Mouse (Mus musculus) spleen, embryonic (tissue): ENCODE data around the gene Cactin.

Experiments
- CTCF ChIA-PET: fragments of 350-600 bp; sonication (Branson Sonifier 250); formaldehyde crosslinking; loops from one replicate; lab custom pipeline; 2022; lab: Charles Lee

Cactin gene

DNA sequence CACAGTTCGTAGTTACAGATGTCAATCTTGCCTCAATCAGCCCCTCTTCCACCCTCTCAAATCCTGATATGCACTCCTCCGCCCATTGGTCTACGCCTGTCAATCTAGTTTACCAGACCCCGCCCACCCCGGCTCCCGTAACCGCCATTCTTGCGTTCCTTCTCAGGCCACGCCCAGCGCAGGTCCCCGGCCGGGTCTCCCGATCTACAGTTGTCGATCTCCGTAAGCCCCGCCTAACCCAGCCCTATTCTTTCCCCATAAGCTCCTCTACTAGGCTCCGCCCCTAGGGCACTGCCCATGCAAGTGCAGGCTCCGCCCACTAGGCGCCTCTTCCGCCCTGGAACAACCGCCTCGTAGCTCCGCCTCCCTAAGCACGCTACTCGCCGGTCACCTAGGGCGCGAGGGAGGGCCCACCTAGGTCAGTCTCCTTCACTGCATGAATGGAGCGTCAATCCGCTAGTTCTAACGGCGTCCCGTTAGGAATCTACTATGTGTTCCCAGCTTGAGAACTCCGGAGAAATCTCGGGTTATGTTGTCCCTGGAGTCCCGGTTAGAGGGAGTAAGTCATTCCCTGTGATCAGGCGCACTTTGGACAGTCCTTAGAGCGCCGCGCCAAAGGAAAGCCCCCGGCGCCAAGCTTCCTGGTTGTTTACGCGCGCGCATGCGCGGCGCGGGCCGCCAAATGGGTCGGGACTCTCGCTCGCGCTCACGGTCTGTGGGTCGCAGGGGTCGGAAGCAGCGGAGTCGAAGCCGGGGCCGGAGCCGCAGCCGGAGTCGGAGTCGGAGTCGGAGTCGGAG is at the start of gene Cactin:
Cactin (plus strand) TSS at position 554 of the 798 bp plus-strand sequence.
- CTCF ChIA-PET, result interaction anchor here (2.0 kb wide), 1 partner anchor 16 kb away, joined by 5 read pairs; no protein-coding TSS in a partner anchor

DNA sequence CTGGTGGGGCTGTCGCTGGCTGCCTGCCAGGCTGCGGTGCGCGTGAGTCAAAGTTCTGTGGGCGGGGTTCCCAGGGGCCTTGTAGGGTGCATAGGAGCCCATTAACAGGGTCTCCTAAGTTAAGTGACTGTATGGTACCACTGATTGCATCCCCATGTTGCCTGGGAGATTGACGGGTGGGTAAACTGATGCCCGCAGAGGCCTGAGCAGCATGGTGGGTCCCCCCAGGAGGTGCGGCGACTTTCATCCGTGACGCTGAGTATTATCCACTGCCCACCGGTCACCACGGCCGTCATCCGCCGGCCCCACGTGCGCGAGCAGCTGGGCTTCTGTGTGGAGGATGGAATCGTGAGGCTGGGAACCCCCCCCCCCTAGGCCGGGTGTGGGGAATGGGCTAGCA is 48.5 kb upstream of the Cactin start:
- CTCF ChIA-PET, result no interaction called here

DNA sequence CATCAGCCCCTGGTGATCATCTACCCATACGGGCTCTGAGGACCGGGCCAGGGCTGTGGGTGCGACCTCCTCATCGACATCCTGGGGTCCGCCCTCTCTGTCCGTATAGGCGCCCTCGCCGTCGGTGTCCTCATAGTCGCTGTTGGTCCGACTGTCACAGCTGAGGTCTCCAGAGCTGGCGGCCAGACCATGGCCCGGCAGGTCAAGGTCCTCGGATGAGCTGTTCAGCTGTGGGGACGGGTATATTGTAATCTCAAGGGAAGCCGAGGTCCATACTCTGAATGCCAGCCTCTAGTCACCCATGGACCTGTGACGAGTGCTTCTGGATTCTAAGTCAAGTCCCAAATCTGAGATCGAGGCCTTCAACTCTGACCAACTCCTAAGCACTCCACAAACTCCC is 47.1 kb upstream of the Cactin start:
- CTCF ChIA-PET, result no interaction called here

DNA sequence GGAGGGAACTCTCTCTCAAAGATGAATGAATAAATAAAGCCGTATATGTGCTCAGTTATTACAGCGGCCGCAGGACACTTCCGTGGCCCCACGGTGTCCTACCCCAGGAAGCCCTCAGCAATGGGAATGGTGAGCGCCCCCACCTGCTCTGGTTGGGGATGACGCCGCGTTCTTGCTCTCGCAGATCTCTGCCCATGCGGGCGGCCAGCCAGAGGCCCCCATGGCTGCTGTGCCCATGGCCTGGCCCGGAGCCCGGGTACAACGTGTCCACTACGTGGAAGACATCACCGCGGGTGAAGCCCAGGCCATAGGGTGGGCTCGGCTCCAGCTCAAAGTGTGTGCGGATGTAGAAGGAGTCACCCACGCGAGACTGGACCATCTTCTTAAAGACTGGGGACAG is 43.2 kb upstream of the Cactin start:
- CTCF ChIA-PET, result interaction anchor here (0.7 kb wide), 1 partner anchor 46 kb away, joined by 3 read pairs; no protein-coding TSS in a partner anchor

- CTCF ChIA-PET, result no interaction called here
Measured at GRCm38 (mm10) chr10:81279496-81279895, 41.4 kb upstream of the Cactin start.

- CTCF ChIA-PET, result interaction anchor here (0.7 kb wide), 1 partner anchor 12 kb away, joined by 3 read pairs; no protein-coding TSS in a partner anchor
Measured at GRCm38 (mm10) chr10:81284189-81284588, 36.7 kb upstream of the Cactin start.

- CTCF ChIA-PET, result interaction anchor here (0.7 kb wide), 1 partner anchor 11 kb away, joined by 3 read pairs; no protein-coding TSS in a partner anchor
Measured at GRCm38 (mm10) chr10:81284719-81285118, 36.2 kb upstream of the Cactin start.

GRCm38 (mm10) chr10:81285694-81286450 is 35.0 kb upstream of the Cactin start:
- CTCF ChIA-PET, result interaction anchor here (0.5 to 0.7 kb wide), 2 partner anchors 14 to 141 kb away, joined by 3 to 4 read pairs; no protein-coding TSS in a partner anchor

- CTCF ChIA-PET, result no interaction called here
Measured at GRCm38 (mm10) chr10:81286586-81286985, 34.3 kb upstream of the Cactin start.

- CTCF ChIA-PET, result interaction anchor here (0.5 to 2.7 kb wide), 3 partner anchors 17 to 1237 kb away, joined by 5 to 15 read pairs (median 11); partner anchors contain the start of genes Apba3 and Mrpl54
Measured at GRCm38 (mm10) chr10:81287513-81288157, 33.3 kb upstream of the Cactin start.

DNA sequence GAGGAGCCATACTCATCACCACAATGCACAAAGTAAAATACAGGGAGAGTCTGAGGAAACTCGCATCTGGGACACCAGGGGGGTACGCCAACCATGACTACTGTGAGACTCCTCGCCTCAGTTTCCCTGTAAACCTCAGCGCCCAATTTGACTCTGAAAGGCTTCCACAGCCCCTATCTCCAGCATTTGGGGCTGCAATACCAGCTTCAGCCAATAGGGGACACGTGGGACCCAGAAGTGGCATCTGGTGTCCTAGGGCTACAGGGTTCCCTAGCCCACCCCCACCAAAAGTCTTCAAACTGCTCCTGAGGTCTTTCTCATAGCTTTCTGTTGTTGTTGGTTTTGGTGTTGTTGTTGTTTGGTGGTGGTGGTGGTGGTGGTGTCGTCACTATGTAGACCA is 32.3 kb upstream of the Cactin start:
- CTCF ChIA-PET, result interaction anchor here (0.6 to 2.7 kb wide), 4 partner anchors 16 to 475 kb away, joined by 3 to 11 read pairs (median 5); partner anchors contain the start of genes Apba3 and Mrpl54

DNA sequence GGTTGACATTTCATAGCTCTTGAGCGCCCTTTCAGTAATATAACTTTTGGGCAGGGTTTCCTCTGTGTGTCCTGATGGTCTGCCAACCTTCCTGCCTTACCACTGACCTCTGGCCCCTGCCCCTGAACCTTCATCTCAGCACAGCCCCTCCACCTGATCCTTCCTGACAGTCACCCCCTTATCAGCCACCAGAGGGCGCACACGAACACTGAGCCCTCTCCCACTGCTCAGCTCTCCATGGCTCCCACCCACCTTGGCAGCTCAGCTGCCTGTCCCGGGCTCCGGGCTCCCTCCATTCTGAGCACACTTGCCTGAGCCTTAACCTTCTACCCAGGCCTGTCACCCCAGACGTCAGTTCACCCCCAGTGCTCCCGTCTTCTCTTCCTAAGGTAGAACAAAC is 31.6 kb upstream of the Cactin start:
- CTCF ChIA-PET, result interaction anchor here (0.5 to 2.7 kb wide), 6 partner anchors 16 to 116 kb away, joined by 3 to 11 read pairs (median 5); partner anchors contain the start of genes Apba3 and Mrpl54

- CTCF ChIA-PET, result interaction anchor here (0.5 to 2.7 kb wide), 3 partner anchors 15 to 115 kb away, joined by 3 to 11 read pairs (median 4); no protein-coding TSS in a partner anchor
Measured at GRCm38 (mm10) chr10:81289811-81290210, 31.1 kb upstream of the Cactin start.

DNA sequence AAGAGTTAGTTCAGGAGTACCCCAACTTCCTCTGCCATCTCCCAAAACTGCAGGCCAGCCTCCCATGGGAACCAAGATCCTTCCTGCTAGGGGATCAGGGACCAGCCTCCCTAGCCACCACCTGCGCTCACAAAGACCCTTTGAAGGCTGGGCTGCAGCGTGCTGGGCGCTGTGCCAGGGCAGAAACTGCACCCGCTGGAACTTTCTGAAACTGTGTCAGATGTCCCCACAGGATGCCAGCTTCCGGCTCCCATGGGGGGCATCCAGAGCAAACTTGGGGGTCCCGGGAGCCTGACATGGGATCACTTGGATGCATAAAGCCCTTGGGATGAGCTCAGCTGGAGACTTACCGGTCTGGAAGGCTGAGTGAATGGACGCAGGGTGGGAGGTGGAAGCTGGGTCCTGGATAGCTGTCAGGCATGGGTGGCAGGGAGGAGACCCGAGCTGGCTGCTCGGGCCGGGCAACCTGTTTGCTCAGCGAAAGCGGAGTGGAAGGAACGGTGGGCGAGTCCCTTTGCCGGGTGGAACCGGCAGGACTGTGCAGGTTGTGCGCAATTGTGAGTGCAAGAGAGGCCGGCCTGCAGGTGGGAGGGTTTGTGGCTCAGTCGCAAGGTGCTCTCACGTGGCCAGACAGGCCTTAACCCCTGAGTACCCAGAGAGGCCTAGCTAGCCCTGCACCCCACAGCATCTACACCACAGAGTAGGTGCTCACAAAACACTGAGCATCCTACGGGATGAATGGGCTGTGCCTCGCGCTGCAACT is 30.0 kb upstream of the Cactin start:
- CTCF ChIA-PET, result interaction anchor here (0.7 to 0.9 kb wide), 3 partner anchors 15 to 88 kb away, joined by 3 to 23 read pairs (median 13); no protein-coding TSS in a partner anchor

GRCm38 (mm10) chr10:81291511-81292104 is 29.3 kb upstream of the Cactin start, which contains the start of gene Tjp3:
Tjp3 (minus strand) TSS chr10:81291581.
- CTCF ChIA-PET, result interaction anchor here (0.7 to 1.8 kb wide), 3 partner anchors 10 to 249 kb away, joined by 3 to 13 read pairs (median 7); no protein-coding TSS in a partner anchor

GRCm38 (mm10) chr10:81292554-81293333 is 28.2 kb upstream of the Cactin start, which contains the start of gene Pip5k1c:
Pip5k1c (plus strand) TSS chr10:81292963.
- CTCF ChIA-PET, result interaction anchor here (0.6 to 1.8 kb wide), 4 partner anchors 9 to 25 kb away, joined by 3 to 7 read pairs (median 3); no protein-coding TSS in a partner anchor

GRCm38 (mm10) chr10:81293334-81294030 is 27.4 kb upstream of the Cactin start:
- CTCF ChIA-PET, result interaction anchor here (1.2 to 1.8 kb wide), 2 partner anchors 8 to 24 kb away, joined by 3 to 7 read pairs; no protein-coding TSS in a partner anchor

- CTCF ChIA-PET, result no interaction called here
Measured at GRCm38 (mm10) chr10:81294442-81294841, 26.5 kb upstream of the Cactin start.
